Mouse (Mus musculus) liver, embryonic 12.5 days (tissue): ENCODE data around the gene Ccdc97. TPM values are rescaled to one million over a fixed set of nuclear protein-coding genes. Genes with fewer than 3 reads are reported as not detected.

Experiments used
- ATAC-seq: fragments of 200-750 bp; cut with Nextera tagmentation; 2 replicates; pipeline ENCODE4 v1.8.0; 2017; ENCODE audit warnings: moderate number of reproducible peaks, mild to moderate bottlenecking, moderate library complexity
- H3K27ac ChIP-seq: fragments of 300-500 bp; sonication (generic); 2 replicates; pipeline ENCODE4 v1.5.1; 2016; ENCODE audit warnings: mild to moderate bottlenecking
- H3K27me3 ChIP-seq: fragments of 300-500 bp; sonication (generic); replicated peaks from 2 replicates; pipeline ENCODE4 v1.6.1; 2016; ENCODE audit warnings: mild to moderate bottlenecking, moderate library complexity
- H3K36me3 ChIP-seq: fragments of 300-500 bp; sonication (generic); 2 replicates; pipeline ENCODE4 v1.6.1; 2016; ENCODE audit warnings: mild to moderate bottlenecking, moderate library complexity
- H3K4me1 ChIP-seq: fragments of 300-500 bp; sonication (generic); 2 replicates; pipeline ENCODE4 v1.6.1; 2016
- H3K4me2 ChIP-seq: fragments of 300-500 bp; sonication (generic); 2 replicates; pipeline ENCODE4 v1.6.1; 2016; ENCODE audit warnings: mild to moderate bottlenecking, moderate library complexity
- H3K4me3 ChIP-seq: fragments of 300-500 bp; sonication (generic); 2 replicates; pipeline ENCODE4 v1.5.1; 2016; ENCODE audit warnings: mild to moderate bottlenecking, moderate library complexity
- H3K9ac ChIP-seq: fragments of 300-500 bp; sonication (generic); 2 replicates; pipeline ENCODE4 v1.6.1; 2016; ENCODE audit warnings: mild to moderate bottlenecking, moderate library complexity
- H3K9me3 ChIP-seq: fragments of 300-500 bp; sonication (generic); replicated peaks from 2 replicates; pipeline ENCODE4 v1.6.1; 2016; ENCODE audit warnings: mild to moderate bottlenecking, moderate library complexity
- WGBS: fragments of 180-500 bp; shearing (Covaris S2); methylation state at CpG from one replicate; pipeline ENCODE4 v1.1.7; 2016; ENCODE audit not compliant: insufficient replicate concordance; 5-methylcytosine and 5-hydroxymethylcytosine counted together
- polyA plus RNA-seq: library from polyadenylated mRNA; unstranded; fragments of >200 nt; fragmentation: Nextera tagmentation; extraction: Ambion mirVana; gene quantifications from 2 replicates; pipeline ENCODE4 v1.2.1, GENCODE M21; 2016

Ccdc97 gene
- polyA plus RNA-seq: 14.7 and 15.2 TPM in 2 replicates

GRCm38 (mm10) chr7:25718788-25719417, at the start of gene Ccdc97:
Gene Ccdc97 (minus strand): TSS chr7:25719088.
- peaks cover 55% of the 10 kb centered on the region for H3K4me1 ChIP-seq
- WGBS: 2% methylated on average over 32 of the region's 32 CpGs
- H3K4me3 ChIP-seq: peak within 1 kb of the TSS; percentile 82
- peak within 1 kb of the TSS; percentile 76 for H3K4me2 ChIP-seq
- H3K27me3 ChIP-seq: no peaks in the 10 kb centered on the region
- H3K27ac ChIP-seq: peak within 1 kb of the TSS; percentile 87
- H3K36me3 ChIP-seq: peaks cover 72% of the 10 kb centered on the region
- H3K9ac ChIP-seq: peak within 1 kb of the TSS; percentile 81
- ATAC-seq: peak; percentile 80
- H3K9me3 ChIP-seq: no peaks in the 10 kb centered on the region

- ATAC-seq: no peak
- H3K36me3 ChIP-seq: peaks cover 6% of the 10 kb centered on the region
- WGBS: 67% methylated on average over 5 of the region's 5 CpGs
Measured at GRCm38 (mm10) chr7:25768229-25768628, 49.3 kb upstream of the Ccdc97 start.

GRCm38 (mm10) chr7:25766108-25766507, 47.2 kb upstream of the Ccdc97 start:
- H3K9me3 ChIP-seq: no peaks in the 10 kb centered on the region
- H3K4me2 ChIP-seq: no peak overlapping the region
- no peak overlapping the region for H3K27ac ChIP-seq
- peaks cover 6% of the 10 kb centered on the region for H3K36me3 ChIP-seq
- no peak for ATAC-seq
- no peaks in the 10 kb centered on the region for H3K4me1 ChIP-seq
- 59% methylated on average over 6 of the region's 6 CpGs for WGBS
- H3K27me3 ChIP-seq: no peaks in the 10 kb centered on the region
- no peak overlapping the region for H3K9ac ChIP-seq
- H3K4me3 ChIP-seq: no peak overlapping the region

More at GRCm38 (mm10) chr7:25768229-25768628, 49.3 kb upstream of the Ccdc97 start:
- no peaks in the 10 kb centered on the region for H3K9me3 ChIP-seq
- H3K4me2 ChIP-seq: no peak overlapping the region
- 0 out of 2 replicates have a peak, but pooled peaks cover 6% of the 10 kb centered on the region for H3K27me3 ChIP-seq
- H3K27ac ChIP-seq: no peak overlapping the region
- no peak overlapping the region for H3K4me3 ChIP-seq
- no peaks in the 10 kb centered on the region for H3K4me1 ChIP-seq
- H3K9ac ChIP-seq: no peak overlapping the region

GRCm38 (mm10) chr7:25764221-25764620, 45.3 kb upstream of the Ccdc97 start:
- H3K27me3 ChIP-seq: no peaks in the 10 kb centered on the region
- peak overlapping the region; percentile 28; the same call in 1 of the 2 replicates for H3K27ac ChIP-seq
- H3K4me2 ChIP-seq: no peak overlapping the region
- ATAC-seq: no peak
- no peaks in the 10 kb centered on the region for H3K4me1 ChIP-seq
- H3K4me3 ChIP-seq: no peak overlapping the region
- no peak overlapping the region for H3K9ac ChIP-seq
- H3K9me3 ChIP-seq: no peaks in the 10 kb centered on the region
- peaks cover 3% of the 10 kb centered on the region; the same call in 1 of the 2 replicates for H3K36me3 ChIP-seq
- 53% methylated on average over 5 of the region's 5 CpGs for WGBS

GRCm38 (mm10) chr7:25763678-25764077, 44.8 kb upstream of the Ccdc97 start:
- Histone ChIP-seq H3K27me3 (no peaks in the 10 kb centered on the region), H3K9ac (no peak overlapping the region), H3K4me1 (no peaks in the 10 kb centered on the region), H3K27ac (peak overlapping the region; percentile 28; the same call in 1 of the 2 replicates), H3K4me2 (no peak overlapping the region), H3K36me3 (peaks cover 3% of the 10 kb centered on the region; the same call in 1 of the 2 replicates), H3K9me3 (no peaks in the 10 kb centered on the region), H3K4me3 (no peak overlapping the region)
- WGBS: 64% methylated on average over 11 of the region's 11 CpGs
- no peak for ATAC-seq

- H3K9me3 ChIP-seq: no peaks in the 10 kb centered on the region
- peaks cover 3% of the 10 kb centered on the region; the same call in 1 of the 2 replicates for H3K4me1 ChIP-seq
- WGBS: 76% methylated on average over 10 of the region's 10 CpGs
- no peak overlapping the region for H3K4me3 ChIP-seq
- H3K4me2 ChIP-seq: no peak overlapping the region
- H3K36me3 ChIP-seq: 0 out of 2 replicates have a peak, but pooled peaks cover 1% of the 10 kb centered on the region
- no peak overlapping the region for H3K27ac ChIP-seq
- no peak overlapping the region for H3K9ac ChIP-seq
- H3K27me3 ChIP-seq: no peaks in the 10 kb centered on the region
- ATAC-seq: no peak
Measured at GRCm38 (mm10) chr7:25761354-25761753, 42.5 kb upstream of the Ccdc97 start.

- peak; percentile 37 for ATAC-seq
- no peaks in the 10 kb centered on the region for H3K9me3 ChIP-seq
Measured at GRCm38 (mm10) chr7:25756011-25756410, 37.1 kb upstream of the Ccdc97 start.

GRCm38 (mm10) chr7:25755468-25755833, 36.6 kb upstream of the Ccdc97 start:
- H3K27ac ChIP-seq: peak overlapping the region; percentile 98
- WGBS: under 1% methylated on average over 15 of the region's 15 CpGs
- H3K4me2 ChIP-seq: peak overlapping the region; percentile 94
- no peaks in the 10 kb centered on the region for H3K9me3 ChIP-seq
- ATAC-seq: peak; percentile 66
- peaks cover 23% of the 10 kb centered on the region for H3K36me3 ChIP-seq
- H3K4me3 ChIP-seq: peak overlapping the region; percentile 98
- H3K9ac ChIP-seq: peak overlapping the region; percentile 98
- no peaks in the 10 kb centered on the region for H3K27me3 ChIP-seq
- H3K4me1 ChIP-seq: peaks cover 36% of the 10 kb centered on the region

More at GRCm38 (mm10) chr7:25756011-25756410, 37.1 kb upstream of the Ccdc97 start:
- peak overlapping the region; percentile 98 for H3K27ac ChIP-seq
- H3K4me2 ChIP-seq: peak overlapping the region; percentile 94
- peaks cover 18% of the 10 kb centered on the region for H3K36me3 ChIP-seq
- H3K9ac ChIP-seq: peak overlapping the region; percentile 98
- 1% methylated on average over 18 of the region's 18 CpGs for WGBS
- H3K27me3 ChIP-seq: no peaks in the 10 kb centered on the region
- H3K4me1 ChIP-seq: peaks cover 36% of the 10 kb centered on the region
- peak overlapping the region; percentile 98 for H3K4me3 ChIP-seq

GRCm38 (mm10) chr7:25754738-25755467, 36.0 kb upstream of the Ccdc97 start, which contains the start of gene Hnrnpul1:
Gene Hnrnpul1 (minus strand): TSS chr7:25754757.
- H3K9ac ChIP-seq: peak within 1 kb of the TSS; percentile 98
- H3K27ac ChIP-seq: peak within 1 kb of the TSS; percentile 98
- H3K36me3 ChIP-seq: peaks cover 29% of the 10 kb centered on the region

GRCm38 (mm10) chr7:25754439-25754737, 35.5 kb upstream of the Ccdc97 start:
- ATAC-seq: no peak
- WGBS: under 1% methylated on average over 30 of the region's 30 CpGs
- H3K4me1 ChIP-seq: peaks cover 39% of the 10 kb centered on the region
- H3K4me3 ChIP-seq: peak overlapping the region; percentile 98
- H3K9ac ChIP-seq: peak overlapping the region; percentile 98
- no peaks in the 10 kb centered on the region for H3K27me3 ChIP-seq
- peak overlapping the region; percentile 98 for H3K27ac ChIP-seq
- H3K4me2 ChIP-seq: peak overlapping the region; percentile 94
- no peaks in the 10 kb centered on the region for H3K9me3 ChIP-seq
- H3K36me3 ChIP-seq: peaks cover 34% of the 10 kb centered on the region

More at GRCm38 (mm10) chr7:25754738-25755467, 36.0 kb upstream of the Ccdc97 start, which contains the start of gene Hnrnpul1:
- Histone ChIP-seq H3K27me3 (no peaks in the 10 kb centered on the region), H3K9me3 (no peaks in the 10 kb centered on the region), H3K4me3 (peak within 1 kb of the TSS; percentile 98), H3K4me1 (peaks cover 39% of the 10 kb centered on the region), H3K4me2 (peak within 1 kb of the TSS; percentile 94)
- under 1% methylated on average over 55 of the region's 55 CpGs for WGBS
- ATAC-seq: peak; percentile 89

- peak overlapping the region; percentile 98 for H3K9ac ChIP-seq
- H3K27ac ChIP-seq: peak overlapping the region; percentile 98
- peak overlapping the region; percentile 94 for H3K4me2 ChIP-seq
- H3K4me1 ChIP-seq: peaks cover 39% of the 10 kb centered on the region
- no peaks in the 10 kb centered on the region for H3K9me3 ChIP-seq
- peak overlapping the region; percentile 98 for H3K4me3 ChIP-seq
- ATAC-seq: peak; percentile 1; the same call in 1 of the 2 replicates
- H3K36me3 ChIP-seq: peaks cover 40% of the 10 kb centered on the region
- under 1% methylated on average over 46 of the region's 46 CpGs for WGBS
- H3K27me3 ChIP-seq: no peaks in the 10 kb centered on the region
Measured at GRCm38 (mm10) chr7:25753643-25754438, 35.0 kb upstream of the Ccdc97 start.
